18 mouse cellular contexts compared by ENCODE assay signal in the genomic region with DNA sequence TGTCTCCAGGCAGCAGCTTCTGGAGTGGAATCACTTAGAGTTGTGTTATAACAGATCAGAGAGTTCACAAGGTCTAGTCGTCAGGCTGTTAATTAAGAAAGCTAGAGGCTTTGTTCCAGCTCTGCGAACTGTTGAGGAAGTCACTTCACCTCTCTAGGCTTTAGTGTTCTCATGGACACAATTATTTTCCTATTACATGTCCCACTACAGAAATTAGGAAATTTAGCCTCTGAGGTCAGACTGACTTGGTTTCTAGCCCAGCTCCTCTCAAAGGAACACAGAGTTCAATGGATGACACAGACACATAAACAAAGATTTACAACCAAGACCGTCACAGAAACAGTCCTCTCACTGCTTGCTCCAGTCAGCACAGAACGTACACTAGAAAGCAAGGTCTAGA. TPM values are rescaled to one million over a fixed set of nuclear protein-coding genes. Genes with fewer than 3 reads are reported as not detected.
DNase-seq lines count a peak whose midpoint lies in the region; ATAC-seq lines count a peak whose summit lies in the region.
"Had no signal": no experiment of that assay in that cellular context is flagged by ENCODE, and none has a peak within 500 bp of the region (broad histone marks: within the 10 kb centered on the region; RNA-seq: fewer than 3 reads in every experiment).

No protein-coding gene starts in this region.

- peak; percentile 16 for DNase-seq in gastrocnemius, adult 18-20 months (ENCODE audit: low spot score)
- no peak for DNase-seq in gastrocnemius, postnatal 25 days
- peak; percentile 35 for DNase-seq in urinary bladder, postnatal 14 days (ENCODE audit: low spot score)
- DNase-seq in urinary bladder, adult 2 months (ENCODE audit: low spot score), result no peak
- peak; percentile 28 to 61 for DNase-seq in kidney, postnatal 36 days
- no peak for DNase-seq in hindbrain, embryonic 11.5 days (ENCODE audit: low spot score)
- no peak for DNase-seq in yolk sac, embryonic 10.5 days (ENCODE audit: low spot score)
- DNase-seq: B cell, adult 2 months; cerebellum, adult 2 months; thymus, postnatal 36 days had no signal

- no peaks in the 10 kb centered on the region for H3K36me3 ChIP-seq in hindbrain, embryonic 11.5 days (ENCODE audit: control insufficient read depth, insufficient read depth, low read length)
- H3K36me3 ChIP-seq: embryonic facial prominence, embryonic 15.5 days; heart, embryonic 12.5 days; hindbrain, embryonic 10.5 days; midbrain, embryonic 13.5 days had no signal

- no peak overlapping the region for H3K4me3 ChIP-seq in hindbrain, embryonic 11.5 days (ENCODE audit: low read depth, low read length)
- H3K4me3 ChIP-seq: embryonic facial prominence, embryonic 15.5 days; heart, embryonic 12.5 days; hindbrain, embryonic 10.5 days; midbrain, embryonic 13.5 days had no signal

- 72% methylated on average over 4 of the region's 4 CpGs for WGBS in hindbrain, embryonic 11.5 days

- H3K9ac ChIP-seq in hindbrain, embryonic 11.5 days (ENCODE audit: low read depth, low read length), result no peak overlapping the region
- H3K9ac ChIP-seq: embryonic facial prominence, embryonic 15.5 days; heart, embryonic 12.5 days; liver, embryonic 14.5 days; midbrain, embryonic 13.5 days had no signal

- no peak for ATAC-seq in hindbrain, embryonic 11.5 days (ENCODE audit: low FRiP score)
- no peak for ATAC-seq in megakaryocyte progenitor cell, adult 5-6 weeks (replicated peaks; ENCODE audit: poor library complexity)
- ATAC-seq: forebrain, embryonic 14.5 days; intestine, embryonic 16.5 days; midbrain, embryonic 13.5 days had no signal

- H3K27me3 ChIP-seq in hindbrain, embryonic 11.5 days (ENCODE audit: control insufficient read depth, insufficient read depth, low read length), result no peaks in the 10 kb centered on the region
- H3K27me3 ChIP-seq: embryonic facial prominence, embryonic 15.5 days; heart, embryonic 12.5 days; midbrain, embryonic 13.5 days had no signal

- H3K27ac ChIP-seq in hindbrain, embryonic 11.5 days (ENCODE audit: low read depth, low read length), result no peak overlapping the region
- H3K27ac ChIP-seq: embryonic facial prominence, embryonic 15.5 days; hindbrain, embryonic 10.5 days; liver, embryonic 14.5 days; midbrain, embryonic 13.5 days had no signal

- H3K9me3 ChIP-seq in hindbrain, embryonic 11.5 days (ENCODE audit: control insufficient read depth, low read length), result no peaks in the 10 kb centered on the region
- H3K9me3 ChIP-seq: embryonic facial prominence, embryonic 15.5 days; midbrain, embryonic 13.5 days had no signal

- H3K4me2 ChIP-seq in hindbrain, embryonic 11.5 days (replicated peaks; ENCODE audit: low read depth, low read length), result no peak overlapping the region
- H3K4me2 ChIP-seq: embryonic facial prominence, embryonic 15.5 days; heart, embryonic 12.5 days; midbrain, embryonic 13.5 days had no signal

- no peaks in the 10 kb centered on the region for H3K4me1 ChIP-seq in hindbrain, embryonic 11.5 days (replicated peaks; ENCODE audit: control insufficient read depth, insufficient read depth, low read length)
- H3K4me1 ChIP-seq: embryonic facial prominence, embryonic 15.5 days; heart, embryonic 12.5 days had no signal

RNA-seq across cellular contexts. Expression of a gene that starts 31.6 kb away (rescaled TPM):
- total RNA-seq in gastrocnemius, adult 18-20 months (2021), result 10 to 100 TPM; 14.3 to 15.3 TPM
- total RNA-seq in gastrocnemius, postnatal 25 days (2021), result 10 to 100 TPM; 13.9 to 18.5 TPM
- polyA plus RNA-seq in urinary bladder, adult 2 months (2012; rRNA removed), result 32.3 and 41.7 TPM in 2 replicates
- polyA plus RNA-seq in hindbrain, embryonic 11.5 days (2014; fragmentation: Nextera tagmentation; extraction: Ambion mirVana), result 24.3 and 26.7 TPM in 2 replicates
- 1.7 and 3.7 TPM in 2 replicates for total RNA-seq in megakaryocyte progenitor cell, adult 5-6 weeks (2015)
- 1.5 and 1.7 TPM in 2 replicates for total RNA-seq in megakaryocyte progenitor cell, adult 5-6 weeks (2017)

Comparison
In these comparisons a context has a peak if more than half of its experiments do, and no peak if none do; other contexts are left out.
1. DNase-seq: peak in gastrocnemius, adult 18-20 months (single experiment), urinary bladder, postnatal 14 days (single experiment) and kidney, postnatal 36 days (2 of 2); none in gastrocnemius, postnatal 25 days (single experiment), urinary bladder, adult 2 months (single experiment), hindbrain, embryonic 11.5 days (single experiment) and yolk sac, embryonic 10.5 days (single experiment).